Mouse (Mus musculus): ENCODE results near the gene Oxct2b. TPM values are rescaled to one million over a fixed set of nuclear protein-coding genes. Genes with fewer than 3 reads are reported as not detected.
A peak's percentile ranks its signal among the peaks of the same experiment; 100 is the strongest.
"Not testable (repeated sequence)": the region's sequence is repeated elsewhere in the genome, so short reads cannot be mapped to it uniquely, and the experiment has no call there.

Oxct2b gene
- polyA plus RNA-seq, 2 experiments = 0.35 TPM; not detected in 1

DNA sequence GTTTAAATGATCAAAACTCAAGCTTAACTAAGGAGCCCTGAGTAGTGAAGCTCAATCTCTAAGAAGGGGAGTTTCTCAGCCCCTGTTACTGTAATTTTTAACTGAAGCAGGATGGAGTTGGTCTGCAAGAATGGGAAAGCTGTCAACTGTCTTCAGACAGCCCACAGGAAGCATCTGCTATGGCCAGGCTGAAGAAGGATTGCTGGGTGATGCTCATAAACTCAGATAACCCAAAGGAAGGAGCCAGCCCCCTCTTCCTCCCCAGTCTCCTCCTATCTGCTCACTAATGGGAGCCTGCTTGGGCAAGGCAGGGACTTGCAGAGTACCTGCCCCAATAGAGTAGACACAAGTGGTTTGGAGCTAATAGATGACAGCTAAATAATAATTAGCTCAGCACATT, 39.8 kb downstream of the Oxct2b start:
- Histone ChIP-seq H3K9me3 (ENCODE audit: control insufficient read depth, low read length) (no peaks in the 10 kb centered on the region), H3K27me3 (ENCODE audit: control insufficient read depth, insufficient read depth, low read length) (no peaks in the 10 kb centered on the region), H3K4me3 (replicated peaks; ENCODE audit: low read length) (no peak overlapping the region), H3K4me2 (replicated peaks; ENCODE audit: low read depth, low read length, severe bottlenecking) (no peak overlapping the region), H3K27ac (replicated peaks; ENCODE audit: low read depth, low read length) (no peak overlapping the region), H3K4me1 (ENCODE audit: control insufficient read depth, insufficient read depth, low read length) (no peaks in the 10 kb centered on the region), H3K36me3 (ENCODE audit: control insufficient read depth, insufficient read depth, low read length) (no peaks in the 10 kb centered on the region), H3K9ac (ENCODE audit: low read depth, low read length, severe bottlenecking) (no peak overlapping the region)
- DNase-seq (ENCODE audit: low spot score) = no peak
- no peak for TF ChIP-seq POLR2A (IDR thresholded peaks at IDR 0.05; ENCODE audit: borderline replicate concordance, extremely low read depth, insufficient read depth, insufficient read length)
- no peak for ATAC-seq (ENCODE audit: low FRiP score, low read depth)

DNA sequence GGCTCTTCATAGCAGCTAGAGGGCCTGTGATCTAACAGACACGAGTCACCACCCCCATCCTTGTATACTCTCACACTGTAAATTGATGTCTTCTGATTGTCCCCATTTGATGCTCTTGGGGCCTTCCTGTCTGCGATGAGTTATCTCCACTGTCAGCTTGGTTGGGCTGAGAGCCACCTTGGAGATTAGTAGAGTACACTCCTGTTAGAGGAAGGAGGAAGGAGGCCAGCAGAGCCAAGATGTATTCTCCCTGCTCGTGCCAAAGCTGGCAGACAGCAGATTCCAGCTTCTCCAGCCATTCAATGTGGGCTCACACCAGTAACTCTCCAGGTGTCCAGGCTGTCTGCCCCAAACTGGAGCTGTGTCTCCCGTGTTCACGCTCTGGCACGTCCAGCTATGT, 44.5 kb downstream of the Oxct2b start:
- DNase-seq (ENCODE audit: low spot score) (no peak), ATAC-seq (ENCODE audit: low FRiP score, low read depth) (no peak)
- H3K36me3 ChIP-seq (ENCODE audit: control insufficient read depth, insufficient read depth, low read length) = no peaks in the 10 kb centered on the region
- no peaks in the 10 kb centered on the region for H3K4me1 ChIP-seq (ENCODE audit: control insufficient read depth, insufficient read depth, low read length)
- no peaks in the 10 kb centered on the region for H3K27me3 ChIP-seq (ENCODE audit: control insufficient read depth, insufficient read depth, low read length)
- H3K4me2 ChIP-seq (replicated peaks; ENCODE audit: low read depth, low read length, severe bottlenecking) = no peak overlapping the region
- no peak overlapping the region for H3K9ac ChIP-seq (ENCODE audit: low read depth, low read length, severe bottlenecking)
- TF ChIP-seq POLR2A (IDR thresholded peaks at IDR 0.05; ENCODE audit: borderline replicate concordance, extremely low read depth, insufficient read depth, insufficient read length) = no peak
- no peak overlapping the region for H3K4me3 ChIP-seq (replicated peaks; ENCODE audit: low read length)
- no peaks in the 10 kb centered on the region for H3K9me3 ChIP-seq (ENCODE audit: control insufficient read depth, low read length)
- no peak overlapping the region for H3K27ac ChIP-seq (replicated peaks; ENCODE audit: low read depth, low read length)
- 84% methylated on average over 6 of the region's 6 CpGs for WGBS

DNA sequence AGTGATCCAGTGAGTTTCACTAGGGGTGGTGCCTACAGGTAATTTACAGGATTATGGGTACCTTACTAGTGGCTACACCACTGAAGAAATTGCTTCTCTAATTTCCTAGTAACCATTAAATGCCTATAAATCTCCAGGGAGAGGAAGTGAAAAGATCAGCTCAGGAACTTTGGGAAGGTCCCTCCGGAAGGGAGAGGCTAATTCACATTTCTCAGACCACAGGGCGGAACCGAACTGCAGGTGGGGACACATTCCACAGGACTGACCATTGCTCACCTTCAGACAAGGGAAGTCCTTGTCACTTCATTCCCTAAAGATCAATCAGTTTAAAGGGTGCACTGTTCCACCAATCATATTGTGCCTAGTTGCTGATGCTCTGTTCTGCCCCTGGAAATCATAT, 45.2 kb downstream of the Oxct2b start:
- not testable (repeated sequence) for H3K4me1 ChIP-seq (ENCODE audit: control insufficient read depth, insufficient read depth, low read length); H3K27ac ChIP-seq (replicated peaks; ENCODE audit: low read depth, low read length); H3K4me3 ChIP-seq (replicated peaks; ENCODE audit: low read length); H3K4me2 ChIP-seq (replicated peaks; ENCODE audit: low read depth, low read length, severe bottlenecking); H3K27me3 ChIP-seq (ENCODE audit: control insufficient read depth, insufficient read depth, low read length); H3K9me3 ChIP-seq (ENCODE audit: control insufficient read depth, low read length); H3K9ac ChIP-seq (ENCODE audit: low read depth, low read length, severe bottlenecking); DNase-seq (ENCODE audit: low spot score); ATAC-seq (ENCODE audit: low FRiP score, low read depth); H3K36me3 ChIP-seq (ENCODE audit: control insufficient read depth, insufficient read depth, low read length)
- 48% methylated on average over 3 of the region's 3 CpGs for WGBS

DNA sequence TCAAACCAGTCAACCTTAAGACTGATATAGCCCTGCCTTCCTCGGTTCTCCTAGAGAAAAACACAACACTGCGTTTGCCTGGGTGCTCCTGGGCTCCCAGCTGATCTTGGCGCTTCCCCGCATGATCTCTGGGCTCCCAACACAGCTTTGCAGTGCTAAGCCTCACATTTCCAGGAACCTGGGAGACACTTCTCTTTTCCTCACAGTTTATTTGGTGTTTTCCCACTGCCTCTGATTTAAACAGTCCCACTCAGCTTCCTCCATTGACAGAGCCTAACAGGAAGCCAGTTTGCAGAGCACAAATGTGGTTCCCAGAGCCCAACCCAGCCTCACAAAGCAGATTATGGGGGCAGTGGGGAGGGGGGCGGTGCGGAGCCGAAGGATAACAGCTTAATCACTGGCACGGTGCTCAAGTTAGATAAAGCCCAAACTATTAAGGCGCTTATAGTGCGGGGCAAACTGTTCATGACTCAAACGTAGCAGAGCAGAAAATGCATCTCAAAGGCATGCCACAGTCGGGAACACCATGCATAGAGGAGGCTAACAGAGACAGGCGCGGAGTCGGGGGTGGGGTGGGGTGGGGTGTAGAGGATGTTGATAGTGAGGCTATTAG, 46.3 kb downstream of the Oxct2b start:
- ATAC-seq (ENCODE audit: low FRiP score, low read depth) (no peak), DNase-seq (ENCODE audit: low spot score) (no peak)
- H3K27me3 ChIP-seq (ENCODE audit: control insufficient read depth, insufficient read depth, low read length) = no peaks in the 10 kb centered on the region
- no peaks in the 10 kb centered on the region for H3K4me1 ChIP-seq (ENCODE audit: control insufficient read depth, insufficient read depth, low read length)
- H3K9me3 ChIP-seq (ENCODE audit: control insufficient read depth, low read length) = no peaks in the 10 kb centered on the region
- no peak overlapping the region for H3K27ac ChIP-seq (replicated peaks; ENCODE audit: low read depth, low read length)
- H3K36me3 ChIP-seq (ENCODE audit: control insufficient read depth, insufficient read depth, low read length) = no peaks in the 10 kb centered on the region
- peak overlapping the region; percentile 20; the same call in 1 of the 2 replicates for H3K4me2 ChIP-seq (replicated peaks; ENCODE audit: low read depth, low read length, severe bottlenecking)
- no peak overlapping the region for H3K4me3 ChIP-seq (replicated peaks; ENCODE audit: low read length)
- H3K9ac ChIP-seq (ENCODE audit: low read depth, low read length, severe bottlenecking) = peak overlapping the region; percentile 7; the same call in 1 of the 2 replicates
- no peak for TF ChIP-seq POLR2A (IDR thresholded peaks at IDR 0.05; ENCODE audit: borderline replicate concordance, extremely low read depth, insufficient read depth, insufficient read length)
- WGBS = 16% methylated on average over 15 of the region's 15 CpGs

- WGBS = 85% methylated on average over 15 of the region's 15 CpGs
These were observed 48.1 kb downstream of the Oxct2b start for GRCm38 (mm10) chr4:123164157-123164556.

More at GRCm38 (mm10) chr4:123164157-123164556, 48.1 kb downstream of the Oxct2b start:
- no peak for TF ChIP-seq POLR2A (IDR thresholded peaks at IDR 0.05; ENCODE audit: borderline replicate concordance, extremely low read depth, insufficient read depth, insufficient read length)
- no peak for ATAC-seq (ENCODE audit: low FRiP score, low read depth)
- H3K27me3 ChIP-seq (ENCODE audit: control insufficient read depth, insufficient read depth, low read length) = no peaks in the 10 kb centered on the region
- no peak overlapping the region for H3K9ac ChIP-seq (ENCODE audit: low read depth, low read length, severe bottlenecking)
- no peaks in the 10 kb centered on the region for H3K4me1 ChIP-seq (ENCODE audit: control insufficient read depth, insufficient read depth, low read length)
- no peak for DNase-seq (ENCODE audit: low spot score)
- H3K36me3 ChIP-seq (ENCODE audit: control insufficient read depth, insufficient read depth, low read length) = no peaks in the 10 kb centered on the region
- H3K4me2 ChIP-seq (replicated peaks; ENCODE audit: low read depth, low read length, severe bottlenecking) = no peak overlapping the region
- 0 out of 2 replicates have a peak, but pooled peaks cover 3% of the 10 kb centered on the region for H3K9me3 ChIP-seq (ENCODE audit: control insufficient read depth, low read length)
- no peak overlapping the region for H3K27ac ChIP-seq (replicated peaks; ENCODE audit: low read depth, low read length)
- H3K4me3 ChIP-seq (replicated peaks; ENCODE audit: low read length) = no peak overlapping the region

Other genes starting within 250 kb of the Oxct2b start
- gene Cap1, start 230.2 kb upstream of the Oxct2b start, polyA plus RNA-seq (2012; rRNA removed) = 86.6 and 95.8 TPM in 2 replicates
- 68.0 and 73.5 TPM in 2 replicates for gene Cap1, start 230.2 kb upstream of the Oxct2b start, polyA plus RNA-seq (2014; fragmentation: Nextera tagmentation; extraction: Ambion mirVana)
- gene Mfsd2a, start 155.1 kb upstream of the Oxct2b start, polyA plus RNA-seq (2012; rRNA removed) = 13.1 and 16.4 TPM in 2 replicates
- 9.1 and 9.3 TPM in 2 replicates for gene Mfsd2a, start 155.1 kb upstream of the Oxct2b start, polyA plus RNA-seq (2014; fragmentation: Nextera tagmentation; extraction: Ambion mirVana)
- 24.6 and 26.2 TPM in 2 replicates for gene Mycl, start 120.6 kb upstream of the Oxct2b start, polyA plus RNA-seq (2012; rRNA removed)
- 39.2 and 41.1 TPM in 2 replicates for gene Mycl, start 120.6 kb upstream of the Oxct2b start, polyA plus RNA-seq (2014; fragmentation: Nextera tagmentation; extraction: Ambion mirVana)
- 13.7 and 15.0 TPM in 2 replicates for gene Trit1, start 99.7 kb upstream of the Oxct2b start, polyA plus RNA-seq (2012; rRNA removed)
- gene Trit1, start 99.7 kb upstream of the Oxct2b start, polyA plus RNA-seq (2014; fragmentation: Nextera tagmentation; extraction: Ambion mirVana) = 18.9 and 20.1 TPM in 2 replicates
- 1.5 and 1.9 TPM in 2 replicates for gene Bmp8b, start 11.1 kb upstream of the Oxct2b start, polyA plus RNA-seq (2012; rRNA removed)
- 0.93 and 1.3 TPM in 2 replicates for gene Bmp8b, start 11.1 kb upstream of the Oxct2b start, polyA plus RNA-seq (2014; fragmentation: Nextera tagmentation; extraction: Ambion mirVana)
- gene Ppie, start 23.7 kb downstream of the Oxct2b start, polyA plus RNA-seq (2012; rRNA removed) = 46.0 and 57.6 TPM in 2 replicates
- 93.9 and 96.4 TPM in 2 replicates for gene Ppie, start 23.7 kb downstream of the Oxct2b start, polyA plus RNA-seq (2014; fragmentation: Nextera tagmentation; extraction: Ambion mirVana)
- 0.12 and 0.34 TPM in 2 replicates for gene Hpcal4, start 67.0 kb downstream of the Oxct2b start, polyA plus RNA-seq (2012; rRNA removed)
- gene Hpcal4, start 67.0 kb downstream of the Oxct2b start, polyA plus RNA-seq (2014; fragmentation: Nextera tagmentation; extraction: Ambion mirVana) = 0.26 and 1.1 TPM in 2 replicates
- gene Nt5c1a, start 85.2 kb downstream of the Oxct2b start, polyA plus RNA-seq (2012; rRNA removed) = 0.05 TPM in 1 of 2 replicates, not detected in the other
- not detected in 2 replicates for gene Nt5c1a, start 85.2 kb downstream of the Oxct2b start, polyA plus RNA-seq (2014; fragmentation: Nextera tagmentation; extraction: Ambion mirVana)
- gene Heyl, start 117.3 kb downstream of the Oxct2b start, polyA plus RNA-seq (2012; rRNA removed) = 8.9 and 11.1 TPM in 2 replicates
- 9.6 and 13.2 TPM in 2 replicates for gene Heyl, start 117.3 kb downstream of the Oxct2b start, polyA plus RNA-seq (2014; fragmentation: Nextera tagmentation; extraction: Ambion mirVana)
- gene Pabpc4, start 146.1 kb downstream of the Oxct2b start, polyA plus RNA-seq (2012; rRNA removed) = 147 and 207 TPM in 2 replicates
- gene Pabpc4, start 146.1 kb downstream of the Oxct2b start, polyA plus RNA-seq (2014; fragmentation: Nextera tagmentation; extraction: Ambion mirVana) = 57.2 and 59.1 TPM in 2 replicates
- gene Oxct2a, start 207.4 kb downstream of the Oxct2b start, polyA plus RNA-seq (2012; rRNA removed) = 0.20 and 0.21 TPM in 2 replicates
- gene Oxct2a, start 207.4 kb downstream of the Oxct2b start, polyA plus RNA-seq (2014; fragmentation: Nextera tagmentation; extraction: Ambion mirVana) = not detected in 2 replicates
- gene Bmp8a, start 227.0 kb downstream of the Oxct2b start, polyA plus RNA-seq (2012; rRNA removed) = 1.4 and 1.6 TPM in 2 replicates
- gene Bmp8a, start 227.0 kb downstream of the Oxct2b start, polyA plus RNA-seq (2014; fragmentation: Nextera tagmentation; extraction: Ambion mirVana) = 1.8 and 1.9 TPM in 2 replicates